Mouse (Mus musculus): ENCODE results near the gene Glt8d1. TPM values are rescaled to one million over a fixed set of nuclear protein-coding genes. Genes with fewer than 3 reads are reported as not detected.

The Glt8d1 gene
- total RNA-seq (2021): 10 to 100 TPM; 27.9 to 43.2 TPM

GRCm38 (mm10) chr14:31001307-31002205 is at the start of gene Glt8d1, which contains the start of gene Spcs1:
TSS of gene Glt8d1 (plus strand) at chr14:31001400.
TSS of gene Spcs1 (minus strand) at chr14:31001672.
- intact Hi-C loops (cut with DNase I): loop anchor here (2.0 kb wide), 2 partner anchors 17 to 51 kb away; partner anchors contain the start of genes Gnl3, Nek4 and Pbrm1
- peak; percentile 93 to 94 for DNase-seq (ENCODE audit: low spot score in 2 of 2)

- intact Hi-C loops (cut with DNase I): no loop called here
- DNase-seq (ENCODE audit: low spot score in 2 of 2): no peak
Observed at GRCm38 (mm10) chr14:30958517-30958916, 42.7 kb upstream of the Glt8d1 start.

GRCm38 (mm10) chr14:30959031-30959430 is 42.2 kb upstream of the Glt8d1 start:
- intact Hi-C loops (cut with DNase I): no loop called here
- no peak for DNase-seq (ENCODE audit: low spot score in 2 of 2)

- intact Hi-C loops (cut with DNase I): no loop called here
- DNase-seq (ENCODE audit: low spot score in 2 of 2): no peak
Observed at GRCm38 (mm10) chr14:30960366-30960765, 40.8 kb upstream of the Glt8d1 start.

GRCm38 (mm10) chr14:30974204-30974603 is 27.0 kb upstream of the Glt8d1 start:
- intact Hi-C loops (cut with DNase I): no loop called here
- DNase-seq (ENCODE audit: low spot score in 2 of 2): peak; percentile 65 to 67

- intact Hi-C loops (cut with DNase I): no loop called here
- DNase-seq (ENCODE audit: low spot score in 2 of 2): no peak
Observed at GRCm38 (mm10) chr14:30976222-30976621, 25.0 kb upstream of the Glt8d1 start.

- intact Hi-C loops (cut with DNase I): no loop called here
- DNase-seq (ENCODE audit: low spot score in 2 of 2): no peak
Observed at GRCm38 (mm10) chr14:30996417-30996816, 4.8 kb upstream of the Glt8d1 start.

- intact Hi-C loops (cut with DNase I): loop anchor here (2.0 kb wide), 2 partner anchors 18 to 50 kb away; partner anchors contain the start of genes Gnl3, Nek4 and Pbrm1
Observed at GRCm38 (mm10) chr14:31000356-31000755, 844 bp upstream of the Glt8d1 start.

GRCm38 (mm10) chr14:31000816-31001306 is 339 bp upstream of the Glt8d1 start:
- no peak for DNase-seq (ENCODE audit: low spot score in 2 of 2)

More at GRCm38 (mm10) chr14:31000356-31000755, 844 bp upstream of the Glt8d1 start:
- no peak for DNase-seq (ENCODE audit: low spot score in 2 of 2)

GRCm38 (mm10) chr14:31004527-31004926 is 3.3 kb downstream of the Glt8d1 start:
- intact Hi-C loops (cut with DNase I): no loop called here

More at GRCm38 (mm10) chr14:31000816-31001306, 339 bp upstream of the Glt8d1 start:
- intact Hi-C loops (cut with DNase I): loop anchor here (2.0 kb wide), 2 partner anchors 18 to 50 kb away; partner anchors contain the start of genes Gnl3, Nek4 and Pbrm1

GRCm38 (mm10) chr14:31006779-31007178 is 5.6 kb downstream of the Glt8d1 start:
- intact Hi-C loops (cut with DNase I): no loop called here
- no peak for DNase-seq (ENCODE audit: low spot score in 2 of 2)

More at GRCm38 (mm10) chr14:31004527-31004926, 3.3 kb downstream of the Glt8d1 start:
- DNase-seq (ENCODE audit: low spot score in 2 of 2): no peak

- DNase-seq (ENCODE audit: low spot score in 2 of 2): no peak
- intact Hi-C loops (cut with DNase I): loop anchor here (10.0 kb wide), 1 partner anchor 183 kb away; no protein-coding TSS in a partner anchor
Observed at GRCm38 (mm10) chr14:31011588-31011987, 10.4 kb downstream of the Glt8d1 start.

GRCm38 (mm10) chr14:31013928-31014327 is 12.7 kb downstream of the Glt8d1 start:
- intact Hi-C loops (cut with DNase I): loop anchor here (10.0 kb wide), 1 partner anchor 181 kb away; no protein-coding TSS in a partner anchor
- DNase-seq (ENCODE audit: low spot score in 2 of 2): no peak

GRCm38 (mm10) chr14:31016063-31016462 is 14.9 kb downstream of the Glt8d1 start:
- DNase-seq (ENCODE audit: low spot score in 2 of 2): no peak
- intact Hi-C loops (cut with DNase I): loop anchor here (10.0 kb wide), 1 partner anchor 179 kb away; no protein-coding TSS in a partner anchor

- no peak for DNase-seq (ENCODE audit: low spot score in 2 of 2)
- intact Hi-C loops (cut with DNase I): loop anchor here (2.0 to 10.0 kb wide), 2 partner anchors 17 to 177 kb away; partner anchors contain the start of genes Glt8d1 and Spcs1
Observed at GRCm38 (mm10) chr14:31017854-31018253, 16.7 kb downstream of the Glt8d1 start.

GRCm38 (mm10) chr14:31018860-31019291 is 17.7 kb downstream of the Glt8d1 start, which contains the start of the genes Pbrm1 and Gnl3:
TSS of gene Pbrm1 (plus strand) at chr14:31019138.
TSS of gene Gnl3 (minus strand) at chr14:31019152.
- peak; percentile 97 to 99 for DNase-seq (ENCODE audit: low spot score in 2 of 2)
- intact Hi-C loops (cut with DNase I): loop anchor here (2.0 to 10.0 kb wide), 2 partner anchors 18 to 176 kb away; partner anchors contain the start of genes Glt8d1 and Spcs1

- intact Hi-C loops (cut with DNase I): loop anchor here (2.0 to 10.0 kb wide), 2 partner anchors 19 to 175 kb away; partner anchors contain the start of genes Glt8d1 and Spcs1
- no peak for DNase-seq (ENCODE audit: low spot score in 2 of 2)
Observed at GRCm38 (mm10) chr14:31019331-31020205, 18.4 kb downstream of the Glt8d1 start.

- intact Hi-C loops (cut with DNase I): no loop called here
- no peak for DNase-seq (ENCODE audit: low spot score in 2 of 2)
Observed at GRCm38 (mm10) chr14:31022579-31022978, 21.4 kb downstream of the Glt8d1 start.

GRCm38 (mm10) chr14:31025785-31026184 is 24.6 kb downstream of the Glt8d1 start:
- intact Hi-C loops (cut with DNase I): no loop called here
- no peak for DNase-seq (ENCODE audit: low spot score in 2 of 2)

Measured in left cerebral cortex, postnatal 36 days (tissue).